Mouse (Mus musculus) heart, adult 2 months (tissue): ENCODE measurements around the gene Ngp. TPM values are rescaled to one million over a fixed set of nuclear protein-coding genes. Genes with fewer than 3 reads are reported as not detected.

Source experiments
- DNase-seq, 2 experiments: peaks; one replicate each; pipeline ENCODE4 v3.0.0; 2021
- H3K27ac ChIP-seq: fragments of 200-600 bp; 2 replicates; pipeline ENCODE4 v1.8.1; 2022
- H3K27me3 ChIP-seq: fragments of 200-500 bp; 2 replicates; pipeline ENCODE4 v1.6.1; 2012; ENCODE audit warnings: mild to moderate bottlenecking, low read length, inconsistent platforms, mixed read lengths; ENCODE audit not compliant: control insufficient read depth, insufficient read depth
- H3K36me3 ChIP-seq: fragments of 200-500 bp; 2 replicates; pipeline ENCODE4 v1.6.1; 2012; ENCODE audit warnings: low read length, inconsistent platforms; ENCODE audit not compliant: control insufficient read depth, insufficient read depth
- H3K4me1 ChIP-seq: fragments of 200-500 bp; 2 replicates; pipeline ENCODE4 v1.6.1; 2011; ENCODE audit warnings: low read length; ENCODE audit not compliant: control insufficient read depth, insufficient read depth
- H3K4me3 ChIP-seq: fragments of 200-600 bp; 2 replicates; pipeline ENCODE4 v1.8.1; 2022
- H3K79me2 ChIP-seq: fragments of 200-500 bp; replicated peaks from 2 replicates; pipeline ENCODE4 v1.6.1; 2012; ENCODE audit warnings: mild to moderate bottlenecking, inconsistent platforms, low read length, moderate library complexity, mixed read lengths; ENCODE audit not compliant: control insufficient read depth, insufficient read depth
- H3K9ac ChIP-seq: fragments of 200-500 bp; 2 replicates; pipeline ENCODE4 v1.6.1; 2012; ENCODE audit warnings: low read depth, mild to moderate bottlenecking, control low read depth, inconsistent platforms, low read length, mixed read lengths
- CTCF ChIP-seq: fragments of 200-600 bp; IDR thresholded peaks from 2 replicates; pipeline ENCODE4 v1.8.1; 2022; ENCODE audit warnings: antibody characterized with exemption, mild to moderate bottlenecking, moderate library complexity
- EP300 ChIP-seq: fragments of 200-500 bp; IDR thresholded peaks from 2 replicates; pipeline ENCODE4 v1.6.1; 2011; ENCODE audit warnings: low read depth, low read length, control low read depth; ENCODE audit not compliant: insufficient read depth
- POLR2A ChIP-seq: fragments of 200-500 bp; IDR thresholded peaks from 2 replicates; pipeline ENCODE4 v1.6.1; 2011; ENCODE audit warnings: mild to moderate bottlenecking, low read depth, low read length, control low read depth; ENCODE audit not compliant: insufficient read depth
- WGBS: fragments of 180-500 bp; shearing (Covaris S2); methylation state at CpG from one replicate; pipeline ENCODE4 v1.1.7; 2018; 5-methylcytosine and 5-hydroxymethylcytosine counted together
- intact Hi-C: fragments of 180-260 bp; cut with DNase I; formaldehyde crosslinking; loops from one replicate; pipeline ENCODE4 v1.15.1; 2025
- polyA plus RNA-seq: library from polyadenylated mRNA; depleted of rRNA; stranded (reverse); fragments of >200 nt; gene quantifications from 2 replicates; pipeline ENCODE4 v1.2.3, GENCODE M21; 2012; rRNA removed
- total RNA-seq, 2 experiments: library from RNA; stranded (reverse); gene quantifications; 2 replicates each; pipeline ENCODE4 v1.2.3; 2021

Ngp gene
- total and polyA plus RNA-seq, 3 experiments = 0.96 TPM; not detected in 2

- Histone ChIP-seq H3K9ac (no peak overlapping the region), H3K27ac (no peak overlapping the region), H3K4me1 (no peaks in the 10 kb centered on the region), H3K36me3 (no peaks in the 10 kb centered on the region), H3K79me2 (no peaks in the 10 kb centered on the region; the same call in 1 of the 2 replicates), H3K4me3 (no peak overlapping the region), H3K27me3 (no peaks in the 10 kb centered on the region)
- TF ChIP-seq POLR2A = no peak
- peak; percentile 60 for TF ChIP-seq CTCF
- TF ChIP-seq EP300 = no peak
- WGBS = 83% methylated on average over 3 of the region's 3 CpGs
- intact Hi-C loops = no loop called here
- no peak for DNase-seq
Observed at GRCm38 (mm10) chr9:110466179-110466578, 46.6 kb downstream of the Ngp start.

Other genes starting within 250 kb of the Ngp start
- gene Cspg5, start 176.0 kb upstream of the Ngp start, total RNA-seq = under 1 TPM; 0.21 to 0.23 TPM
- 0.15 and 0.29 TPM in 2 replicates for gene Cspg5, start 176.0 kb upstream of the Ngp start, polyA plus RNA-seq
- 1 to 10 TPM; 2.2 to 2.3 TPM for gene Elp6, start 114.6 kb upstream of the Ngp start, total RNA-seq
- 4.5 and 4.7 TPM in 2 replicates for gene Elp6, start 114.6 kb upstream of the Ngp start, polyA plus RNA-seq
- 10 to 100 TPM; 28.0 to 33.1 TPM for gene Scap, start 86.5 kb upstream of the Ngp start, total RNA-seq
- 16.0 and 17.5 TPM in 2 replicates for gene Scap, start 86.5 kb upstream of the Ngp start, polyA plus RNA-seq
- 10 to 100 TPM; 12.9 to 15.2 TPM for gene Ptpn23, start 11.5 kb upstream of the Ngp start, total RNA-seq
- gene Ptpn23, start 11.5 kb upstream of the Ngp start, polyA plus RNA-seq = 10.5 and 15.4 TPM in 2 replicates
- 10 to 100 TPM; 11.4 to 12.0 TPM for gene Klhl18, start 56.9 kb downstream of the Ngp start, total RNA-seq
- gene Klhl18, start 56.9 kb downstream of the Ngp start, polyA plus RNA-seq = 13.0 and 18.2 TPM in 2 replicates
- under 1 TPM; 0.10 to 0.43 TPM for gene Kif9, start 57.2 kb downstream of the Ngp start, total RNA-seq
- 0.39 and 0.41 TPM in 2 replicates for gene Kif9, start 57.2 kb downstream of the Ngp start, polyA plus RNA-seq
- 10 to 100 TPM; 36.4 to 37.7 TPM for gene Setd2, start 112.8 kb downstream of the Ngp start, total RNA-seq
- gene Setd2, start 112.8 kb downstream of the Ngp start, polyA plus RNA-seq = 22.4 and 34.1 TPM in 2 replicates
- 1 to 10 TPM; 1.3 to 1.4 TPM for gene Nradd, start 204.7 kb downstream of the Ngp start, total RNA-seq
- 2.7 and 2.9 TPM in 2 replicates for gene Nradd, start 204.7 kb downstream of the Ngp start, polyA plus RNA-seq
- 1 to 10 TPM; 7.6 to 8.5 TPM for gene Nbeal2, start 234.4 kb downstream of the Ngp start, total RNA-seq
- 18.4 and 18.8 TPM in 2 replicates for gene Nbeal2, start 234.4 kb downstream of the Ngp start, polyA plus RNA-seq
- gene Ccdc12, start 236.8 kb downstream of the Ngp start, total RNA-seq = 10 to 100 TPM; 54.1 to 66.1 TPM
- 91.3 and 94.8 TPM in 2 replicates for gene Ccdc12, start 236.8 kb downstream of the Ngp start, polyA plus RNA-seq